In the genomic region with DNA sequence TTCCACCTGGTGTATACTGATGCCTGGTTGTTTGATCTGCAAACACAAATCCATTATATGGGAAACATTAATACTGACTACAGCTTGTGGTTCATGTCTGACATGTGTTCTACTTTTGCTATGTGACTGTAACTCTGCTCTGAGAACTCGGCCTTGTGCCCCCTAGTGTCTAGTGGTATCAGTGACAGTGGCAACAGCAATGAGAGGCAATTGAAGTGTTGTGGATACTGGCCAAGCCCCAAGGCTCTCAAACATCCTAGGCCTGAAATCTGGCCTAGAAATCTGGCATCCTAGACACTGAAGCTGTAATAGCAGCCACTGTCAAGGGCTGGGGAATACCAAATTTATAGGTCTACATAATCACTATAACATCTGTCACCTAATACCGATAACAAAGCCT, we compare ENCODE assay signal across 15 mouse cellular contexts. TPM values are rescaled to one million over a fixed set of nuclear protein-coding genes. Genes with fewer than 3 reads are reported as not detected.
A peak's percentile ranks its signal among the peaks of the same experiment; 100 is the strongest.
DNase-seq lines count a peak whose midpoint lies in the region; ATAC-seq and TF ChIP-seq lines count a peak whose summit lies in the region.
"Had no signal": no experiment of that assay in that cellular context is flagged by ENCODE, and none has a peak within 500 bp of the region (broad histone marks: within the 10 kb centered on the region; RNA-seq: fewer than 3 reads in every experiment).

No protein-coding gene starts in this region.

- no peak overlapping the region for H3K27ac ChIP-seq in ES-Bruce4 (ENCODE audit: insufficient read depth, low read length)
- no peak overlapping the region for H3K27ac ChIP-seq in midbrain, embryonic 11.5 days (ENCODE audit: low read depth, low read length)

- no peak overlapping the region for H3K4me3 ChIP-seq in ES-Bruce4 (ENCODE audit: low read depth, low read length)
- H3K4me3 ChIP-seq in midbrain, embryonic 11.5 days (ENCODE audit: low read depth, low read length), result no peak overlapping the region

- peak; percentile 4 for TF ChIP-seq CTCF in ES-Bruce4 (IDR thresholded peaks at IDR 0.05; ENCODE audit: low read depth, low read length)

- DNase-seq in left cerebral cortex, postnatal 4 days, result peak; percentile 11
- no peak for DNase-seq in left cerebral cortex, postnatal 36 days (ENCODE audit: low spot score in 2 of 2)
- DNase-seq in NIH3T3 (ENCODE audit: low read depth), result peak; percentile 74
- peak; percentile 4 for DNase-seq in induced T-regulatory cell, adult 2 months (ENCODE audit: low read depth)
- no peak for DNase-seq in midbrain, embryonic 11.5 days (ENCODE audit: low spot score, missing footprints)
- no peak for DNase-seq in heart, adult 9 months (ENCODE audit: low spot score in 2 of 2)
- no peak for DNase-seq in cerebellum, adult 11 months
- DNase-seq: cerebellum, adult 9-10 months; gastrocnemius, postnatal 14 days; heart, postnatal 14 days; kidney, adult 11 months; spleen, adult 18-20 months; thymus, postnatal 14 days had no signal

- WGBS in midbrain, embryonic 11.5 days, result 59% methylated on average over 2 of the region's 2 CpGs

- H3K27me3 ChIP-seq in ES-Bruce4 (ENCODE audit: control insufficient read depth, insufficient read depth, low read length, poor library complexity, severe bottlenecking), result no peaks in the 10 kb centered on the region
- H3K27me3 ChIP-seq in midbrain, embryonic 11.5 days (ENCODE audit: control insufficient read depth, insufficient read depth, low read length), result no peaks in the 10 kb centered on the region

- no peak overlapping the region for H3K9ac ChIP-seq in ES-Bruce4 (ENCODE audit: low read depth, poor library complexity, severe bottlenecking)
- no peak overlapping the region for H3K9ac ChIP-seq in midbrain, embryonic 11.5 days (ENCODE audit: low read length)

- TF ChIP-seq EP300 in ES-Bruce4 (IDR thresholded peaks at IDR 0.05; ENCODE audit: insufficient read depth, low read depth, low read length), result no peak

- no peaks in the 10 kb centered on the region for H3K4me1 ChIP-seq in ES-Bruce4 (ENCODE audit: control insufficient read depth, insufficient read depth, low read length)
- H3K4me1 ChIP-seq in midbrain, embryonic 11.5 days (ENCODE audit: control insufficient read depth, insufficient read depth, low read length), result no peaks in the 10 kb centered on the region

- ATAC-seq in midbrain, embryonic 11.5 days (ENCODE audit: low FRiP score), result no peak

- no peak overlapping the region for H3K4me2 ChIP-seq in midbrain, embryonic 11.5 days

- intact Hi-C loops in left cerebral cortex, postnatal 4 days (cut with DNase I), result no loop called here
- intact Hi-C loops in left cerebral cortex, postnatal 36 days (cut with DNase I), result no loop called here

- H3K36me3 ChIP-seq in ES-Bruce4 (ENCODE audit: control insufficient read depth, insufficient read depth, low read length, poor library complexity, severe bottlenecking), result no peaks in the 10 kb centered on the region
- H3K36me3 ChIP-seq in midbrain, embryonic 11.5 days (ENCODE audit: control insufficient read depth, insufficient read depth, low read length), result no peaks in the 10 kb centered on the region

- H3K9me3 ChIP-seq in ES-Bruce4 (replicated peaks; ENCODE audit: control insufficient read depth, insufficient read depth, low read length, poor library complexity, severe bottlenecking), result no peaks in the 10 kb centered on the region
- H3K9me3 ChIP-seq in midbrain, embryonic 11.5 days (ENCODE audit: control insufficient read depth, low read length), result no peaks in the 10 kb centered on the region

- no peak for TF ChIP-seq POLR2A in ES-Bruce4 (IDR thresholded peaks at IDR 0.05; ENCODE audit: insufficient read depth, low read length)

RNA-seq across cellular contexts. Expression of a gene that starts 30.9 kb away (rescaled TPM):
- total RNA-seq in left cerebral cortex, postnatal 4 days (2021), result not detected
- total RNA-seq in left cerebral cortex, postnatal 36 days (2021), result not detected
- polyA plus RNA-seq in ES-Bruce4 (2011; ENCODE audit: insufficient read depth, insufficient read length, low read depth, missing spikeins), result not detected in 2 replicates
- polyA plus RNA-seq in midbrain, embryonic 11.5 days (2014; fragmentation: Nextera tagmentation; extraction: Ambion mirVana), result 1.7 TPM in 1 of 2 replicates, not detected in the other
- total RNA-seq: gastrocnemius, postnatal 14 days; heart, postnatal 14 days; midbrain, postnatal 0 days had no signal
- polyA plus RNA-seq: midbrain, postnatal 0 days had no signal

RNA-seq across cellular contexts. Expression of a gene that starts 51.3 kb away (rescaled TPM):
- not detected for total RNA-seq in left cerebral cortex, postnatal 4 days (2021)
- total RNA-seq in left cerebral cortex, postnatal 36 days (2021), result not detected
- not detected in 2 replicates for polyA plus RNA-seq in ES-Bruce4 (2011; ENCODE audit: insufficient read depth, insufficient read length, low read depth, missing spikeins)
- polyA plus RNA-seq in midbrain, embryonic 11.5 days (2014; fragmentation: Nextera tagmentation; extraction: Ambion mirVana), result not detected in 2 replicates
- total RNA-seq: gastrocnemius, postnatal 14 days; heart, postnatal 14 days; midbrain, postnatal 0 days had no signal
- polyA plus RNA-seq: midbrain, postnatal 0 days had no signal

RNA-seq across cellular contexts. Expression of a gene that starts 51.7 kb away (rescaled TPM):
- 10 to 100 TPM; 17.3 to 17.6 TPM for total RNA-seq in left cerebral cortex, postnatal 4 days (2021)
- total RNA-seq in left cerebral cortex, postnatal 36 days (2021), result 10 to 100 TPM; 16.4 to 23.8 TPM
- polyA plus RNA-seq in ES-Bruce4 (2011; ENCODE audit: insufficient read depth, insufficient read length, low read depth, missing spikeins), result 8.9 and 13.2 TPM in 2 replicates
- polyA plus RNA-seq in midbrain, embryonic 11.5 days (2014; fragmentation: Nextera tagmentation; extraction: Ambion mirVana), result 11.9 and 15.0 TPM in 2 replicates

Comparison
In these comparisons a context has a peak if more than half of its experiments do, and no peak if none do; other contexts are left out.
1. DNase-seq: peak in left cerebral cortex, postnatal 4 days (single experiment), NIH3T3 (single experiment) and induced T-regulatory cell, adult 2 months (single experiment); none in left cerebral cortex, postnatal 36 days (0 of 2), midbrain, embryonic 11.5 days (single experiment), heart, adult 9 months (0 of 2) and cerebellum, adult 11 months (single experiment).